ENCODE assay signal across 12 mouse cellular contexts in genomic region chrX:77367351-77367750, GRCm38 (mm10).
"Had no signal": no experiment of that assay in that cellular context is flagged by ENCODE, and none has a peak within 500 bp of the region (broad histone marks: within the 10 kb centered on the region; RNA-seq: fewer than 3 reads in every experiment).

No protein-coding gene starts in this region.

- DNase-seq: retina, postnatal 1 day; right cerebral cortex, adult 18-20 months; right cerebral cortex, postnatal 14 days; right cerebral cortex, postnatal 25 days; right cerebral cortex, postnatal 4 days; spleen, adult 18-20 months; thymus, adult 18-20 months; thymus, adult 2 months; thymus, postnatal 14 days; thymus, postnatal 25 days; thymus, postnatal 36 days; thymus, postnatal 4 days had no signal
